Mouse (Mus musculus): ENCODE results near the gene Engase.

Gene Engase

DNA sequence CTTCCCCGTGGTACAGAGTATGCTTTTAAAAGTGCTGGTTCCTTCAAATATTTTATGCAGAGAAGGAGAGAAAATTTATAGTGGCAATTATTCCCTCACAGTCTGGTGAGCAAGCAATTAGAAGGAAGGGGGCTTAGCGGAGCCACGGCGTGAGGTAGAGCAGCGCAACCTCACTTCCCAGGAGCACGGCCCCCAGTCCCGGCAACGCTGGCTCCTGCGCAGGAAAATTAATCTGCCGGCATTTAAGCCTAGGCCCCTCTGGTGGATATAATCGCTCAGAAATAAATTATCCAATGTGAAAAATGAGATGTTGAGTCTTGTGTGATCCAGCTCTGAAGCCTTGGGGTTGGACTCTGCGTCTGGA is 12.3 kb downstream of the Engase start:
- no peak for DNase-seq

GRCm38 (mm10) chr11:118490566-118491218 is 14.1 kb downstream of the Engase start:
- peak; percentile 82 to 87 for DNase-seq

DNA sequence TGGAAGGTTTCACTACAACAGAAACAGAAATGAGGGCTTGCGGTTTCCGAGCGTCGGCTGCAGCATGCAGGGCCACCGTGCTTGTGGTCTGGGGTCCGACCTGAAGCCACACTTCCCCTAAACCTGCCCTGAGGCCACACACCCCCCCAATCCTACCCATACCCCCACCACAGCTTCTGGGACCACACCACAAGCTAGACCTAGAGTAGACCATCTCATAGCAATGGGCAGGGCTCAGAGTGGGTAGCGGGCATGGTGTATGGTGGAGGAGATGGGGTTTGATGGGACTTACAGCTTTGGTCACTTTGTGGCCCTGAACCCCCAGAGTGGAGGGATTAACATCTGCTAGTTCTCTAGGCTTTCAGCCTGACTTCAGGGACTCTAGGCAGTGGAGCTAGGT is 14.6 kb downstream of the Engase start:
- DNase-seq: no peak

GRCm38 (mm10) chr11:118493458-118493857 is 16.8 kb downstream of the Engase start:
- DNase-seq: no peak

DNA sequence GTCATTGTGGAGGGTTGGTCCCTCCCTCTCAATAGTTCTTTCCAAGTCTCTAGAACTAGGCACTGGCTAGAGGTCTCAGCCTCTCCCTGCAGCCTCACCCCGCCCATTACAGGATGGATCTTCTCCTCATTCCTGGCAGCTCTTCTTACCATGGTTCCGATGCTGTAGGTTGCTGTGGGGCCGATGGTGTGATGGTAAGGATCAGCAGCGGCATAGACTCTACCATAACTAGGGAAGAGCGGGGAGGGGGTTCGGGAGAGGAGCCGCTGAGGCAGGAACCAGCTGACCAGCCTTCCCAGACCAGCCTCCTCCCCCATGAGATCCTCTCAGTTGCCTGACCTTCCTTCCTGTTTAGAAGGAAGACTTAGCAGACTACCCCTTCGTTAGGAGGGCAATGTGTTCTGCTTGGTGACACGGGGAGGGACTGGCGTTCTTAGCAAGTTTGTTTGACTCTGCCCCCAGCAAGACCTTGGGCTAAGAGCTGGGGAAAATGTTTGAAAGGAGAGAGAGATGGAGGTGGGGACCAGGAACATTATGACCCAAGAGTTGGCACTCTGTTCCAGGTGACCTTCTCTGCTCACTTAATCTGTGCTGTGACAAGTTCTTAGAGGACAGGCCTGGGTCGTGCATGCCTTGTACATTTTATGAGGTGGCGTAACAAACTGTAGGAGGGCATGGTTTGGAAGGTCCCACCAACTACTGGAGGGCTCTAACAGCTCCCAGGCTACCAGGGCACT is 17.5 kb downstream of the Engase start:
- no peak for DNase-seq

GRCm38 (mm10) chr11:118495065-118495464 is 18.4 kb downstream of the Engase start:
- DNase-seq: no peak

DNA sequence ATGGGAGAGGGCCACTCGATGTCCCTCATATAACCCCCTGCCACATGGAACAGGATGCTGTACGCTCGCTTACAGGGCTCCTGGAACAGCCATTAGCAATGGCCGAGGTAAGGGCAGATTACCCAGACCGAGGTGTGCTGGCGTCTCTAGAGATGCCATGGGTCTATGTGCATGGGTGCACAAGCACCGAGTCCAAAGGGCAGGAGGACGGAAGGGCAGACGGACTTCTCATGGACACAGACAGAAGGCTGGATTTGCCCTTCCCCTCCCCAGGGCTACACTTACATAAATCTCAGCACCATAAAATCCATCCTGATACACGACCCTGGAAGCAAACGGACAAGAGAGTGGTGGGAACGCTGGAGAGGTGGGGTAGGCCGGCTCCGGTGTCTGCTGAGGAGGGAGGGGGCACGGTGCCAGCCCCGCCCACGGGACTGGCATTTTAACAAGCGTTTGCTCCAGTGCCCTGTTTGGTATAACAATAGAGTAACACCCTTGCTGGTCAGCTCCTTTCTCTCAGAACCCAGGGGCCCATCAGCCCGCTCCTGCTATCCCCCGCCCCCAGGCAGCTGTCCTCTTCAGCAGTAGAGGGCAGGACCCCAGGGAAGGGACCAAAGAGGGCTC is 19.5 kb downstream of the Engase start:
- DNase-seq: no peak

DNA sequence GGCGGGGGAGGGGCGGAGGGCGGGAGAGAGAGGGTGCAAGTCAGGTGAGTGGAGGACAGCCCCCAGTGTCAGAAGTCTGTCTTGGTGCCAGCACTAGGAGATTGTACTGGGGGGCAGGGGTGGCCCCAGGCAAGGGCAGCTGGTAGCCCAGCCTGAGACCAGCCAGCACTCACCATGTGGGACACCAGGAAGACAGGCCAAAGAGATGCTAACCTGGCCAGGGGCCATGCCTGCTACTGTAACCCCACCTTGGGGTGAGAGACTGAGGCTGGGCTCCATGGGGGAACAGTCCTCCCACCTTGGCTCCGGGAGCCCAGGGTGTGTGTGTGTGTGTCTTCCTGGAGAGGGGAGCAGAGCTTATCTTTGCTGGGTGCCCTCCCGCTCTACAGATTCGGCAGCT is 26.4 kb downstream of the Engase start:
- no peak for DNase-seq

DNA sequence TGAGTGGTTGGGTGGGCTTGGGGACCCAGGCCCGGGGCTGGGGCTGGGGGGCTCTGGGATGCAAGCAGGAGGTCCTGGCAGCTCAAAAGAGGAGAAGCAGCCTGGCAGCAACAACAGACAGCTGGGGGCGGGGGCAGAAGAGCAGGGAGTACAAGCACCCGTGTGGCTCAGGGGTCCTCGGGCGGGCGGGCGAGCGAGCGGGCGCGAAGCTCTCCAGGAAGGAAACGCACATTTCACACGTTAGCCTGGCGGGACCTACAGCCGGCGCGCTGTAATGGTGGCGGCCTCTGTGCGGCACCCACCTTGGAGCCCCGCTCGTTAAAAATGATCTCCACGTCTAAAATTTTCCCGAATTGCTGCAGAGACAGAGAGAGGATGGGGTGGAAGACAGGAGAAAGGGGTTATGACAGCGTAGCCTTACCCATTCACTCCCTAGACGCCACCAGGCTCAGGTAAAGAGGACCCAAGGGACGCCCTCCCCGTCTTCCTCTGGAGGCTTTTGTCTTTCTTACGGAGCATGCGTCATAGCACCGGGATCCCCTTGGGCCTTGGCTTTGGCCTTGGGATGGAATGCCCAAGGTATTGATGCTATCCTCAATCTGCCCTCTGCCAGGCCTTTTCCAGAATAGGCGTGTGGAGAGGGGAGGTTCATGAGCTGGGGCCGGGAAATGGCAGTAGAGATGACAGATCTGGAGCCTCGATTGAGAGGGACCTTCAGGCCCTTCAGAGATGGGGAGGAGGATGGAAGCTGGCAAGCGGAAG is 27.0 kb downstream of the Engase start:
- DNase-seq: no peak

- DNase-seq: no peak
Observed at GRCm38 (mm10) chr11:118504180-118504454, 27.5 kb downstream of the Engase start.

DNA sequence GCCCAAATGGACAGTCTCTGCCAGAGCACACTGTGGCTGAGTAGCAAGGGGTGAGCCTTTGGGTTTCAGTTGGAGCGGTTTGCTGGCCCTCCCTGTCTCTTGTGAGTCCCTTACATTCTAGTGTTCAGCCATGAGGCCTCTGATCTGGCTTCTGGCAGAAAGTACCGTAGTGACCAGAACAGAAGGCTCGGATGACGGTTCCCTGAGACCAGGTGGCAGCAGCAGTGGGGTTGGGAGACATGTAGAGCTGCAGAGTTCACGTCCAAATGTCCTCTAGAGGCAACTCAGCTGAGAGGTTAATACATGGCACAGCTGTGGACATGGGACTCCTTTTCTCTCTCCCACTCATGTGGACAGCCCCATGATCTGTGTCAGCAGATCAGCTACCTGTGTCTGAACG is 30.5 kb downstream of the Engase start:
- no peak for DNase-seq

DNA sequence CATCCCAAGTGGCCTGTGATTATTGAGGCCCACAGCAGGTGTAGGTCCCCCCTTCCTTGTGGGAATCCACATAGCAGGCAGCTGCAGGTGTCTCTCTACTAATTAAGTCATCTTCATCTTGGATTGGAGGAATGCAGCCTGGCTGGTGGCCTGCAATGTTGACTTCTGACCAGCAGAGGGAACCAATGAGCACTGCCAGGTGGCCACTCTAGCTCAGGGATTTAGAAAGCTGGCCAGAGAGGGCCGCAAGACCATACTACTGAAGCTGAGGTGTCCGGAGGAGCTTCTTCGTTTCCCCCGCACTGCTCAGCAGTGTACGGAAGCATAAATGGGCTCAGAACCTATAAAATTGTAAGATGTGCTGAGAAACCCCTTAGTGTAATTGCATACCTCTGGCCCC is 31.3 kb downstream of the Engase start:
- DNase-seq: peak; percentile 59 to 65

- DNase-seq: peak in 1 of 2 experiments; percentile 31
Observed at GRCm38 (mm10) chr11:118508341-118508740, 31.7 kb downstream of the Engase start.

- no peak for DNase-seq
Observed at GRCm38 (mm10) chr11:118511851-118512250, 35.2 kb downstream of the Engase start.

DNA sequence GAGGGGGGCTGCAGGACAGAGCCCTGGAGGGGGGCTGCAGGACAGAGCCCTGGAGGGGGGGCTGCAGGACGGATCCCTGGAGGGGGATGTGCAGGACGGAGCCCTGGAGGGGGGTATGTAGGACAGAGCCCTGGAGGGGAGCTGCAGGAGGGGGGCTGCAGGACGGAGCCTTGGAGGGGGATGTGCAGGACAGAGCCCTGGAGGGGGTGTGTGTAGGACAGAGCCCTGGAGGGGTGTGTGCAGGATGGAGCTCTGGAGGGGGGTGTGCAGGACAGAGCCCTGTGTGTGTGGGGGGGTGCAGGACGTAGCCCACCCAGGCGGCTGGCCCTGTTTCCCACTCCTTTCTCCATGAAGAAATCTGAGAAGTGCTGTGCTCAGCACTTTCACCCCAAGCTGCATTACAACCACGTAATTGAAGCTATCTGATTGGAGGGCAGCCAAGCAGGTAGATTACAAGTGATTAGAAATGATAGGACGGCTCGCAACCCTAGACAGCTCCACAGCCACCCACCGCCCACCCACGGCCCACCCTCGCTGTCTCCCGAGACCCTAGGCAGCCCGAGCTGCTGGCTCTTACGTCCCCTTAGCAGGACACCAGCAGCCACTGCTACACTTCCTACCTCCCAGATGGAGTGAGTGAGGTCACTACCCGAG is 35.8 kb downstream of the Engase start:
- no peak for DNase-seq

- DNase-seq: no peak
Observed at GRCm38 (mm10) chr11:118517924-118518323, 41.3 kb downstream of the Engase start.

- no peak for DNase-seq
Observed at GRCm38 (mm10) chr11:118518743-118519142, 42.1 kb downstream of the Engase start.

GRCm38 (mm10) chr11:118520251-118520650 is 43.6 kb downstream of the Engase start:
- DNase-seq: no peak

GRCm38 (mm10) chr11:118520932-118521331 is 44.3 kb downstream of the Engase start:
- no peak for DNase-seq

DNA sequence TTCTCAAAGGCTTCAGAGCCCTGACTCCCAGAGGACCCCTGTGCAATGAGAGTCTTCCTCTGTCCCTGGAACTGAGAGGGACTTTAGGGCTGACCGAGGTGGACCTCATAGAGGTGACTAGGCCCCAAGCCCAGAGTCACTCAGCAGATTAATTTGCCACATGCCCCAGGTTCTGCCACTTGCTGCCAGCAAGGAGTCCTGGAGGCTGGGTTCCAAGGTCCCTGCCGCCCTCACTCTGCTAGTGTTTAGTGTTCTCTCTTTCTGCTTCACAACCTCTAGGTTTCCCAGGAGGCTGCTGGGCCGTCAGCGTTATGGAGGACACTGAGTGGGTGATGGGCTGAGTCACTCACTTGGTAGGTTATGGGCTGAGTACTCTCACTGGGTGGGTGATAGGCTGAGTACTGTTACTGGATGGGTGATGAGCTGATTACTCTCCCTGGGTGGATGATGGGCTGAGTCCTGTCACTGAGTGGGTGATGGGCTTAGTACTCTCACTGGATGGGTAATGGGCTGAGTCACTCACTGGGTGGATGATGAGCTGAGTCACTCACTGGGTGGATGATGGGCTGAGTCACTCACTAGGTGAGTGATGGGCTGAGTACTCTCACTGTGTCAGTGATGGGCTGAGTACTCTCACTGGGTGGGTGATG is 47.0 kb downstream of the Engase start:
- no peak for DNase-seq

GRCm38 (mm10) chr11:118525059-118525458 is 48.4 kb downstream of the Engase start:
- no peak for DNase-seq

DNA sequence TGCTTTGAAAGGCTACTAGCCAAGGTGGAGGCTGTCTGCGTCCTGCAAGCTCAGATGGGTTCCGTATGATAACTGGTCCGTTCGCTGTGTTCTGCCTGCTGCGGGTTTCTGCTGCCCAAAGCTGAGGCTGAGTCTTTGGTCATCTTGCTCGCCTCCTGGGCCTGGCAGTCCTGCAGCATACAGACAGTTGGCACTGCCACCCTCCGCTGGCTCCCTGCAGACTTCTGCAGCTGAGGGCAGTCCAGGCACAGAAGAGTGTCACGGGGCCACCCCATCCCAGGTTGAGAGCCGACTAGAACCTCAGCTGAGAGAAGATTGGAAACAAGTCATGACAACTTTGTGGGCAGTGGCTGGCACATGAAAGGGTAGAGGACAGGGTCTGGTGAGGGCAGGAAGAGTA is 52.1 kb downstream of the Engase start:
- no peak for DNase-seq

GRCm38 (mm10) chr11:118530313-118530712 is 53.7 kb downstream of the Engase start:
- no peak for DNase-seq

Data from thymus, postnatal 36 days (tissue).